Mouse (Mus musculus) hindbrain, embryonic 12.5 days (tissue): ENCODE data around the gene Gm4969. TPM values are rescaled to one million over a fixed set of nuclear protein-coding genes. Genes with fewer than 3 reads are reported as not detected.

Source experiments
- ATAC-seq: fragments of 200-750 bp; cut with Nextera tagmentation; 2 replicates; pipeline ENCODE4 v1.8.0; 2017; ENCODE audit warnings: moderate TSS enrichment; ENCODE audit not compliant: low FRiP score
- H3K27ac ChIP-seq: fragments of 300-500 bp; sonication (generic); 2 replicates; pipeline ENCODE4 v1.5.1; 2016; ENCODE audit warnings: mild to moderate bottlenecking
- H3K27me3 ChIP-seq: fragments of 300-500 bp; sonication (generic); 2 replicates; pipeline ENCODE4 v1.6.1; 2016; ENCODE audit warnings: mild to moderate bottlenecking
- H3K36me3 ChIP-seq: fragments of 300-500 bp; sonication (generic); 2 replicates; pipeline ENCODE4 v1.6.1; 2016; ENCODE audit warnings: mild to moderate bottlenecking
- H3K4me1 ChIP-seq: fragments of 300-500 bp; sonication (generic); 2 replicates; pipeline ENCODE4 v1.6.1; 2016
- H3K4me2 ChIP-seq: fragments of 300-500 bp; sonication (generic); replicated peaks from 2 replicates; pipeline ENCODE4 v1.6.1; 2016; ENCODE audit warnings: mild to moderate bottlenecking
- H3K4me3 ChIP-seq: fragments of 300-500 bp; sonication (generic); 2 replicates; pipeline ENCODE4 v1.5.1; 2016; ENCODE audit warnings: mild to moderate bottlenecking
- H3K9ac ChIP-seq: fragments of 300-500 bp; sonication (generic); 2 replicates; pipeline ENCODE4 v1.6.1; 2016; ENCODE audit warnings: mild to moderate bottlenecking, moderate library complexity
- H3K9me3 ChIP-seq: fragments of 300-500 bp; sonication (generic); replicated peaks from 2 replicates; pipeline ENCODE4 v1.6.1; 2016; ENCODE audit warnings: mild to moderate bottlenecking
- WGBS: fragments of 180-500 bp; shearing (Covaris S2); methylation state at CpG from one replicate; pipeline ENCODE4 v1.1.7; 2016; 5-methylcytosine and 5-hydroxymethylcytosine counted together
- polyA plus RNA-seq: library from polyadenylated mRNA; unstranded; fragments of >200 nt; fragmentation: Nextera tagmentation; extraction: Ambion mirVana; gene quantifications from 2 replicates; pipeline ENCODE4 v1.2.1, GENCODE M21; 2016

The Gm4969 gene
- polyA plus RNA-seq, result 1.8 TPM in 2 replicates

- H3K36me3 ChIP-seq, result no peaks in the 10 kb centered on the region
- peaks cover 17% of the 10 kb centered on the region for H3K4me1 ChIP-seq
- H3K9ac ChIP-seq, result no peak within 1 kb of the TSS
- peaks cover 8% of the 10 kb centered on the region; the same call in 1 of the 2 replicates for H3K9me3 ChIP-seq
- H3K27me3 ChIP-seq, result peaks cover 12% of the 10 kb centered on the region; the same call in 1 of the 2 replicates
- 17% methylated on average over 64 of the region's 64 CpGs for WGBS
- H3K27ac ChIP-seq, result no peak within 1 kb of the TSS
- H3K4me3 ChIP-seq, result peak within 1 kb of the TSS; percentile 16
- H3K4me2 ChIP-seq, result peak within 1 kb of the TSS; percentile 48
- peak; percentile 14; the same call in 1 of the 2 replicates for ATAC-seq
Observed at GRCm38 (mm10) chr7:19118028-19118771, at the start of gene Gm4969. Gene Gm4969, minus strand, starts transcription at chr7:19118368.

GRCm38 (mm10) chr7:19166990-19167389, 48.8 kb upstream of the Gm4969 start:
- 89% methylated on average over 3 of the region's 3 CpGs for WGBS
- ATAC-seq, result no peak
- H3K4me2 ChIP-seq, result no peak overlapping the region
- no peak overlapping the region for H3K27ac ChIP-seq
- no peak overlapping the region for H3K4me3 ChIP-seq
- peaks cover 28% of the 10 kb centered on the region for H3K4me1 ChIP-seq
- H3K27me3 ChIP-seq, result peaks cover 44% of the 10 kb centered on the region
- no peaks in the 10 kb centered on the region for H3K9me3 ChIP-seq
- H3K9ac ChIP-seq, result no peak overlapping the region
- no peaks in the 10 kb centered on the region for H3K36me3 ChIP-seq

- 0 out of 2 replicates have a peak within 1 kb of the TSS, but pooled peaks have one; percentile 20 for H3K9ac ChIP-seq
- ATAC-seq, result peak; percentile 23; the same call in 1 of the 2 replicates
- 11% methylated on average over 14 of the region's 14 CpGs for WGBS
- no peaks in the 10 kb centered on the region for H3K9me3 ChIP-seq
- H3K4me3 ChIP-seq, result no peak within 1 kb of the TSS
- H3K36me3 ChIP-seq, result no peaks in the 10 kb centered on the region
- H3K27me3 ChIP-seq, result peaks cover 45% of the 10 kb centered on the region
- peaks cover 22% of the 10 kb centered on the region for H3K4me1 ChIP-seq
- peak within 1 kb of the TSS; percentile 34 for H3K4me2 ChIP-seq
- no peak within 1 kb of the TSS for H3K27ac ChIP-seq
Observed at GRCm38 (mm10) chr7:19165656-19166423, 47.7 kb upstream of the Gm4969 start, which contains the start of gene Gipr. Gene Gipr, minus strand, starts transcription at chr7:19166127.

GRCm38 (mm10) chr7:19164978-19165377, 46.8 kb upstream of the Gm4969 start:
- H3K9ac ChIP-seq, result no peak overlapping the region
- H3K27ac ChIP-seq, result no peak overlapping the region
- peak overlapping the region; percentile 22 for H3K4me2 ChIP-seq
- no peaks in the 10 kb centered on the region for H3K36me3 ChIP-seq
- no peak for ATAC-seq
- no peaks in the 10 kb centered on the region for H3K9me3 ChIP-seq
- peaks cover 29% of the 10 kb centered on the region for H3K4me1 ChIP-seq
- H3K27me3 ChIP-seq, result peaks cover 54% of the 10 kb centered on the region
- no peak overlapping the region for H3K4me3 ChIP-seq
- 3% methylated on average over 13 of the region's 13 CpGs for WGBS

GRCm38 (mm10) chr7:19164189-19164588, 46.0 kb upstream of the Gm4969 start:
- no peak overlapping the region for H3K9ac ChIP-seq
- H3K4me3 ChIP-seq, result no peak overlapping the region
- no peaks in the 10 kb centered on the region for H3K36me3 ChIP-seq
- H3K27ac ChIP-seq, result no peak overlapping the region
- H3K9me3 ChIP-seq, result no peaks in the 10 kb centered on the region
- ATAC-seq, result no peak
- H3K4me2 ChIP-seq, result peak overlapping the region; percentile 22; the same call in 1 of the 2 replicates
- peaks cover 62% of the 10 kb centered on the region for H3K27me3 ChIP-seq
- peaks cover 29% of the 10 kb centered on the region for H3K4me1 ChIP-seq
- WGBS, result under 1% methylated on average over 6 of the region's 6 CpGs

GRCm38 (mm10) chr7:19163752-19164151, 45.6 kb upstream of the Gm4969 start:
- 31% methylated on average over 12 of the region's 12 CpGs for WGBS
- Histone ChIP-seq H3K4me1 (peaks cover 29% of the 10 kb centered on the region), H3K4me2 (peak overlapping the region; percentile 22; the same call in 1 of the 2 replicates), H3K27ac (no peak overlapping the region), H3K9me3 (no peaks in the 10 kb centered on the region), H3K4me3 (no peak overlapping the region), H3K9ac (no peak overlapping the region), H3K36me3 (no peaks in the 10 kb centered on the region), H3K27me3 (peaks cover 64% of the 10 kb centered on the region)
- no peak for ATAC-seq

GRCm38 (mm10) chr7:19162928-19163327, 44.8 kb upstream of the Gm4969 start:
- Histone ChIP-seq H3K36me3 (no peaks in the 10 kb centered on the region), H3K4me1 (peaks cover 29% of the 10 kb centered on the region), H3K4me2 (no peak overlapping the region), H3K27ac (no peak overlapping the region), H3K4me3 (no peak overlapping the region), H3K9me3 (no peaks in the 10 kb centered on the region), H3K9ac (no peak overlapping the region), H3K27me3 (peaks cover 63% of the 10 kb centered on the region)
- no peak for ATAC-seq
- 81% methylated on average over 7 of the region's 7 CpGs for WGBS

GRCm38 (mm10) chr7:19160115-19160514, 41.9 kb upstream of the Gm4969 start:
- H3K27ac ChIP-seq, result no peak overlapping the region

GRCm38 (mm10) chr7:19159411-19159810, 41.2 kb upstream of the Gm4969 start:
- no peak for ATAC-seq
- no peak overlapping the region for H3K4me2 ChIP-seq
- H3K4me3 ChIP-seq, result no peak overlapping the region
- no peak overlapping the region for H3K27ac ChIP-seq
- H3K9me3 ChIP-seq, result no peaks in the 10 kb centered on the region
- H3K27me3 ChIP-seq, result peaks cover 48% of the 10 kb centered on the region
- peaks cover 7% of the 10 kb centered on the region for H3K36me3 ChIP-seq
- H3K4me1 ChIP-seq, result peaks cover 21% of the 10 kb centered on the region
- H3K9ac ChIP-seq, result peak overlapping the region; percentile 38; the same call in 1 of the 2 replicates
- 14% methylated on average over 18 of the region's 18 CpGs for WGBS

More at GRCm38 (mm10) chr7:19160115-19160514, 41.9 kb upstream of the Gm4969 start:
- H3K36me3 ChIP-seq, result no peaks in the 10 kb centered on the region; the same call in 1 of the 2 replicates
- peak overlapping the region; percentile 56 for H3K9ac ChIP-seq
- H3K27me3 ChIP-seq, result peaks cover 55% of the 10 kb centered on the region
- H3K4me1 ChIP-seq, result peaks cover 28% of the 10 kb centered on the region
- peak overlapping the region; percentile 33 for H3K4me3 ChIP-seq
- 1% methylated on average over 20 of the region's 20 CpGs for WGBS
- ATAC-seq, result no peak
- peak overlapping the region; percentile 60 for H3K4me2 ChIP-seq
- no peaks in the 10 kb centered on the region for H3K9me3 ChIP-seq

- Histone ChIP-seq H3K9me3 (no peaks in the 10 kb centered on the region), H3K27me3 (peaks cover 40% of the 10 kb centered on the region)
- WGBS, result 62% methylated on average over 11 of the region's 11 CpGs
Observed at GRCm38 (mm10) chr7:19158601-19159000, 40.4 kb upstream of the Gm4969 start.

GRCm38 (mm10) chr7:19157160-19157800, 39.1 kb upstream of the Gm4969 start:
- peaks cover 26% of the 10 kb centered on the region for H3K36me3 ChIP-seq
- peak; percentile 74 for ATAC-seq
- peak overlapping the region; percentile 50 for H3K4me2 ChIP-seq
- peak overlapping the region; percentile 17; the same call in 1 of the 2 replicates for H3K4me3 ChIP-seq
- H3K9me3 ChIP-seq, result no peaks in the 10 kb centered on the region
- peak overlapping the region; percentile 77 for H3K27ac ChIP-seq
- peak overlapping the region; percentile 38; the same call in 1 of the 2 replicates for H3K9ac ChIP-seq
- H3K4me1 ChIP-seq, result peaks cover 14% of the 10 kb centered on the region
- 6% methylated on average over 30 of the region's 30 CpGs for WGBS
- peaks cover 27% of the 10 kb centered on the region for H3K27me3 ChIP-seq

More at GRCm38 (mm10) chr7:19158601-19159000, 40.4 kb upstream of the Gm4969 start:
- Histone ChIP-seq H3K4me3 (no peak overlapping the region), H3K9ac (no peak overlapping the region), H3K4me2 (no peak overlapping the region), H3K4me1 (peaks cover 14% of the 10 kb centered on the region), H3K36me3 (peaks cover 15% of the 10 kb centered on the region), H3K27ac (no peak overlapping the region)
- ATAC-seq, result no peak
